Mouse (Mus musculus): ENCODE data around the gene Slc25a43. TPM values are rescaled to one million over a fixed set of nuclear protein-coding genes. Genes with fewer than 3 reads are reported as not detected.

The Slc25a43 gene
- polyA plus RNA-seq, 1 experiment from 2014 or later, result 1.2 TPM

DNA sequence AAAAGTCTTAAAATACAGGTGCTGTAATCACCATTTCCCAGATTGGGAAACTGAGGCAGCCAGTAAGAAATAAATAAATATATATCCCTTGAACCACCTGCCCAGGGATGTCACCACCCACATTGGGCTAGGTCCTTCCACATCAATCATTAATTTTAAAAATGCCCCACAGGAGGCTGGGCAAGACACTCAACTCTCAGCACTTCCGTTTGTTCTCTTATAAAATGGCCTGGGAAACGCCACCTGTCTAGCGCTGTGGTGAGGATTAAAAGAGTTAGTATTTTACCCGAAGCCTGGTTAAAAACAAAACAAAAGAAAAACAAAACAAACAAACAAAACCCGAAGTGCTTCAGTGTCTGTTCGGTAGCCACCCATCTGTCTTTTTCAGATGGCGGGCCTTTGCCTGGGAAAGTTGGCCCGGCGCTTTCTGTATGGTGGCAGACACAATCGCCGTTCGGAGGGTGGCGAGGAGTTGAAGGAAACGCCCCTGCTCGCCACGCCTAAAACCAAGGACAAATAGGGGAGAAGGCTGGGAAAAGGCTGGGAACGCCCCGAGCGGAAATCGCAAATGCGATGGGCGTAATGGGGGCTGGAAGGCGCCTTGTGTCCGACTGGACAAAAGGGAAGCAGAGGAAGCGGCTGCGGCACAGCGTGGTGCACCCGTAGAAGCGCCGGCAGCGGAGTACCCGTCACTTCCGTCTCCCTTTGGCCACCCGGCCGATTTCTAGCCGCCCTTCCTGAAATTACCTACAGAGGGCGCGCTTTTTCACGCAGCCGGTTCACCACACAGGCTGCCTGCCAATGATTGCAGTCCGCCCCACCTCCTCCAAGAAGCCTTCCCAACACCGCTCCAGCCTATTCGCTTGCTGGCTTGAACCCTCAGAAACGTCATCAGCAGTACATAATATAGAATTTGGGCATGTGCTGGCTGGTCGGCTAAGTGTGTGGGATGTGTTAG lies 64.2 kb downstream of the Slc25a43 start:
- H3K9ac ChIP-seq (ENCODE audit: low read length), result no peak overlapping the region
- no peak overlapping the region; the same call in 1 of the 2 replicates for H3K27ac ChIP-seq (replicated peaks; ENCODE audit: low read depth, low read length)
- no peaks in the 10 kb centered on the region for H3K27me3 ChIP-seq (ENCODE audit: control insufficient read depth, insufficient read depth, low read length)
- peak; percentile 90 for DNase-seq (ENCODE audit: low spot score)
- peak; percentile 89 for ATAC-seq (ENCODE audit: insufficient number of reproducible peaks, low FRiP score, low TSS enrichment, low read depth)
- WGBS, result 20% methylated on average over 45 of the region's 45 CpGs
- peak overlapping the region; percentile 37 for H3K4me2 ChIP-seq (ENCODE audit: low read depth, severe bottlenecking)
- no peaks in the 10 kb centered on the region for H3K4me1 ChIP-seq (ENCODE audit: control insufficient read depth, insufficient read depth, low read length)
- H3K4me3 ChIP-seq (ENCODE audit: low read depth, low read length), result peak overlapping the region; percentile 24
- no peaks in the 10 kb centered on the region for H3K36me3 ChIP-seq (ENCODE audit: control insufficient read depth, insufficient read depth, low read length)
- H3K9me3 ChIP-seq (ENCODE audit: control insufficient read depth, low read length), result no peaks in the 10 kb centered on the region

DNA sequence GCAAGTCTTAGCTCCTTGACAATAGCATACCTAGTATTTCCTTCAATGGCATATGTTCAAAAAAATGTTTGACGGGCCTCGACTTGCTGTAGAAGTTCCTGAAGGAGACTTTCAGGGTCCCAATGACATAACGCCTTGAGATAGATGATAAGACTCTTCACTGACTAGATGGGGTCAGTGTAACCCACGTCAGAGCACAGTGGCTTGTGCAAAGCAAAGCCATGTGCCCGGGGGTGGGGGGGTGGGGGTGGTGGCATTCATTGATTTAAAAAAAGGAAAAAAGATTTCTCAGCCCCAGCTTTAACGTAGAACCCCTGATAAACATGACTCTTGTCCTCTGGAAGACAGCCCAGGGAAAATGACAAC lies 64.8 kb downstream of the Slc25a43 start:
- no peaks in the 10 kb centered on the region for H3K36me3 ChIP-seq (ENCODE audit: control insufficient read depth, insufficient read depth, low read length)
- DNase-seq (ENCODE audit: low spot score) (no peak), ATAC-seq (ENCODE audit: insufficient number of reproducible peaks, low FRiP score, low TSS enrichment, low read depth) (peak; percentile 19; the same call in 1 of the 2 replicates)
- H3K27ac ChIP-seq (replicated peaks; ENCODE audit: low read depth, low read length), result no peak overlapping the region; the same call in 1 of the 2 replicates
- H3K9me3 ChIP-seq (ENCODE audit: control insufficient read depth, low read length), result no peaks in the 10 kb centered on the region
- H3K27me3 ChIP-seq (ENCODE audit: control insufficient read depth, insufficient read depth, low read length), result no peaks in the 10 kb centered on the region
- WGBS, result 72% methylated on average over 6 of the region's 6 CpGs
- H3K4me1 ChIP-seq (ENCODE audit: control insufficient read depth, insufficient read depth, low read length), result no peaks in the 10 kb centered on the region
- H3K4me2 ChIP-seq (ENCODE audit: low read depth, severe bottlenecking), result peak overlapping the region; percentile 37; the same call in 1 of the 2 replicates
- 0 out of 2 replicates have a peak overlapping the region, but pooled peaks have one; percentile 24 for H3K4me3 ChIP-seq (ENCODE audit: low read depth, low read length)
- H3K9ac ChIP-seq (ENCODE audit: low read length), result no peak overlapping the region

GRCm38 (mm10) chrX:36811377-36811776 lies 67.9 kb downstream of the Slc25a43 start:
- WGBS, result 58% methylated on average over 5 of the region's 5 CpGs
- H3K9ac ChIP-seq (ENCODE audit: low read length), result no peak overlapping the region
- no peak overlapping the region for H3K4me3 ChIP-seq (ENCODE audit: low read depth, low read length)
- DNase-seq (ENCODE audit: low spot score) (no peak), ATAC-seq (ENCODE audit: insufficient number of reproducible peaks, low FRiP score, low TSS enrichment, low read depth) (no peak)
- no peaks in the 10 kb centered on the region for H3K27me3 ChIP-seq (ENCODE audit: control insufficient read depth, insufficient read depth, low read length)
- H3K36me3 ChIP-seq (ENCODE audit: control insufficient read depth, insufficient read depth, low read length), result no peaks in the 10 kb centered on the region
- H3K27ac ChIP-seq (replicated peaks; ENCODE audit: low read depth, low read length), result no peak overlapping the region
- no peak overlapping the region for H3K4me2 ChIP-seq (ENCODE audit: low read depth, severe bottlenecking)
- no peaks in the 10 kb centered on the region for H3K4me1 ChIP-seq (ENCODE audit: control insufficient read depth, insufficient read depth, low read length)
- no peaks in the 10 kb centered on the region for H3K9me3 ChIP-seq (ENCODE audit: control insufficient read depth, low read length)

GRCm38 (mm10) chrX:36814161-36814836 lies 70.8 kb downstream of the Slc25a43 start:
- ATAC-seq (ENCODE audit: insufficient number of reproducible peaks, low FRiP score, low TSS enrichment, low read depth), result no peak
- 80% methylated on average over 8 of the region's 8 CpGs for WGBS
- no peaks in the 10 kb centered on the region for H3K27me3 ChIP-seq (ENCODE audit: control insufficient read depth, insufficient read depth, low read length)
- no peak for DNase-seq (ENCODE audit: low spot score)
- no peak overlapping the region for H3K4me3 ChIP-seq (ENCODE audit: low read depth, low read length)
- H3K9me3 ChIP-seq (ENCODE audit: control insufficient read depth, low read length), result no peaks in the 10 kb centered on the region
- no peak overlapping the region for H3K4me2 ChIP-seq (ENCODE audit: low read depth, severe bottlenecking)
- no peak overlapping the region for H3K9ac ChIP-seq (ENCODE audit: low read length)
- H3K27ac ChIP-seq (replicated peaks; ENCODE audit: low read depth, low read length), result no peak overlapping the region
- H3K4me1 ChIP-seq (ENCODE audit: control insufficient read depth, insufficient read depth, low read length), result 0 out of 2 replicates have a peak, but pooled peaks cover 2% of the 10 kb centered on the region
- no peaks in the 10 kb centered on the region for H3K36me3 ChIP-seq (ENCODE audit: control insufficient read depth, insufficient read depth, low read length)

- WGBS, result 88% methylated on average over 4 of the region's 4 CpGs
- Histone ChIP-seq H3K4me2 (ENCODE audit: low read depth, severe bottlenecking) (no peak overlapping the region), H3K27ac (replicated peaks; ENCODE audit: low read depth, low read length) (no peak overlapping the region), H3K9ac (ENCODE audit: low read length) (no peak overlapping the region), H3K4me3 (ENCODE audit: low read depth, low read length) (no peak overlapping the region), H3K27me3 (ENCODE audit: control insufficient read depth, insufficient read depth, low read length) (no peaks in the 10 kb centered on the region), H3K4me1 (ENCODE audit: control insufficient read depth, insufficient read depth, low read length) (0 out of 2 replicates have a peak, but pooled peaks cover 2% of the 10 kb centered on the region), H3K36me3 (ENCODE audit: control insufficient read depth, insufficient read depth, low read length) (no peaks in the 10 kb centered on the region), H3K9me3 (ENCODE audit: control insufficient read depth, low read length) (no peaks in the 10 kb centered on the region)
- no peak for ATAC-seq (ENCODE audit: insufficient number of reproducible peaks, low FRiP score, low TSS enrichment, low read depth)
- DNase-seq (ENCODE audit: low spot score), result no peak
Observed at GRCm38 (mm10) chrX:36815022-36815421, 71.6 kb downstream of the Slc25a43 start.

GRCm38 (mm10) chrX:36815439-36815838 lies 72.0 kb downstream of the Slc25a43 start:
- Histone ChIP-seq H3K4me2 (ENCODE audit: low read depth, severe bottlenecking) (no peak overlapping the region), H3K36me3 (ENCODE audit: control insufficient read depth, insufficient read depth, low read length) (no peaks in the 10 kb centered on the region), H3K27me3 (ENCODE audit: control insufficient read depth, insufficient read depth, low read length) (no peaks in the 10 kb centered on the region), H3K4me1 (ENCODE audit: control insufficient read depth, insufficient read depth, low read length) (0 out of 2 replicates have a peak, but pooled peaks cover 2% of the 10 kb centered on the region), H3K9me3 (ENCODE audit: control insufficient read depth, low read length) (no peaks in the 10 kb centered on the region), H3K9ac (ENCODE audit: low read length) (no peak overlapping the region), H3K4me3 (ENCODE audit: low read depth, low read length) (no peak overlapping the region), H3K27ac (replicated peaks; ENCODE audit: low read depth, low read length) (no peak overlapping the region)
- no peak for ATAC-seq (ENCODE audit: insufficient number of reproducible peaks, low FRiP score, low TSS enrichment, low read depth)
- 83% methylated on average over 2 of the region's 4 CpGs for WGBS
- DNase-seq (ENCODE audit: low spot score), result no peak

DNA sequence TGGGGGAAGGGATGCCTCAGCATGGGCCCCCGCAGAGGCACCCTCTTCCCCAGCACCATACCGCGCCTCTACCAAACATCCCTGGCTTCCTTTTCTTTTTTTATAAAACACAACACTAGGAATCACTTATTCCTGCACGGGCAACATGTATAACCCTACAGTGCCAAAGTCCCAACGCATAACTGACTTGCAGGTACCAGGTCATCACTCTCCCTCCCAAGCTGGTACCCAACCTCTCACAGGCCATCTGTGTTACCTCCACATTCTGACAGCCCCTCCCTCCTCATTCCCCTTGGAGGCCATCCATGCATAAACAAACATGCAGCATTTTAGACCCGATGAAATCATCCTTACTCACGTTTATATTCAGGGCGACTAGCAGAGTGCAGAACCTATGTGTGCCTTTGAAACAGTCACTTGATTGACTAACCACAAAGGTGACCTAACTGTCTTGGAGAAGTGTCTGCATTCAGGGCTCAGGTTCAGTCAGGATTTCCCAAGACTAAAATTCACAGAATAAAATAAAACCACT lies 73.0 kb downstream of the Slc25a43 start:
- Histone ChIP-seq H3K9me3 (ENCODE audit: control insufficient read depth, low read length) (no peaks in the 10 kb centered on the region), H3K4me1 (ENCODE audit: control insufficient read depth, insufficient read depth, low read length) (0 out of 2 replicates have a peak, but pooled peaks cover 2% of the 10 kb centered on the region), H3K4me3 (ENCODE audit: low read depth, low read length) (no peak overlapping the region), H3K36me3 (ENCODE audit: control insufficient read depth, insufficient read depth, low read length) (no peaks in the 10 kb centered on the region), H3K4me2 (ENCODE audit: low read depth, severe bottlenecking) (peak overlapping the region; percentile 33; the same call in 1 of the 2 replicates), H3K27me3 (ENCODE audit: control insufficient read depth, insufficient read depth, low read length) (no peaks in the 10 kb centered on the region), H3K9ac (ENCODE audit: low read length) (no peak overlapping the region), H3K27ac (replicated peaks; ENCODE audit: low read depth, low read length) (peak overlapping the region; percentile 65)
- peak; percentile 26; the same call in 1 of the 2 replicates for ATAC-seq (ENCODE audit: insufficient number of reproducible peaks, low FRiP score, low TSS enrichment, low read depth)
- WGBS, result 26% methylated on average over 8 of the region's 8 CpGs
- no peak for DNase-seq (ENCODE audit: low spot score)

DNA sequence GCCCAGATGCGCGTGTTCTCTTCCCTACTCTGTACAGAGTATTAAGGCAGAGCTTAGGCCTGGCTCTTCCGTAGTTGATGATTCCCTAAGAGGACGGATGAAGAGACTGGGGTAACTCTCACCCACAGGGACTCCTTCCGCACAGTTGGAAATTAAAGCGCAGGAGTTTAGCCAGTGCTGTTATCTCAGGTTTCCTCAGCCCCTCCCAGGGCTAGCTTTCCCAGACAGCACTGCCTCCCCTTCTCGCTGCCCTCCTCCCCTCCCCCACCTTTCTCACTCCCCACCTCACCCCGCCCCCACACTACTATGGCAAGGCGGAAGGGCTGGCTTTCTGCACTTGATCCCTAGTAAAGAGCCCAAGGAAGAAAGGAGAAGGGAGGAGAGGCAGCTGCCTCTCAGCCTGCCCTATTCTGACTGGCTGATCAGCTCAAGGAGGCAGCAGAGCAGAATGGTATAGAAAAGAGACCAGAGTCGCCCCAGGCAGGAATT lies 73.5 kb downstream of the Slc25a43 start:
- H3K9ac ChIP-seq (ENCODE audit: low read length), result peak overlapping the region; percentile 22; the same call in 1 of the 2 replicates
- peak overlapping the region; percentile 65 for H3K27ac ChIP-seq (replicated peaks; ENCODE audit: low read depth, low read length)
- no peak overlapping the region; the same call in 1 of the 2 replicates for H3K4me3 ChIP-seq (ENCODE audit: low read depth, low read length)
- peak; percentile 70 for DNase-seq (ENCODE audit: low spot score)
- WGBS, result 10% methylated on average over 9 of the region's 10 CpGs
- H3K36me3 ChIP-seq (ENCODE audit: control insufficient read depth, insufficient read depth, low read length), result no peaks in the 10 kb centered on the region
- no peaks in the 10 kb centered on the region for H3K27me3 ChIP-seq (ENCODE audit: control insufficient read depth, insufficient read depth, low read length)
- ATAC-seq (ENCODE audit: insufficient number of reproducible peaks, low FRiP score, low TSS enrichment, low read depth), result peak; percentile 93
- H3K4me2 ChIP-seq (ENCODE audit: low read depth, severe bottlenecking), result peak overlapping the region; percentile 33
- H3K4me1 ChIP-seq (ENCODE audit: control insufficient read depth, insufficient read depth, low read length), result 0 out of 2 replicates have a peak, but pooled peaks cover 2% of the 10 kb centered on the region
- no peaks in the 10 kb centered on the region for H3K9me3 ChIP-seq (ENCODE audit: control insufficient read depth, low read length)
